Mouse (Mus musculus) midbrain, embryonic 10.5 days (tissue): Measurements from ENCODE around the gene Lrrfip2. TPM values are rescaled to one million over a fixed set of nuclear protein-coding genes. Genes with fewer than 3 reads are reported as not detected.

Experiments used
- DNase-seq: peaks from one replicate; pipeline ENCODE4 v3.0.0-alpha.2; 2017; ENCODE audit warnings: low spot score
- H3K27ac ChIP-seq: fragments of 300-500 bp; sonication (generic); replicated peaks from 2 replicates; pipeline ENCODE4 v1.5.1; 2016; ENCODE audit warnings: mild to moderate bottlenecking
- H3K27me3 ChIP-seq: fragments of 300-500 bp; sonication (generic); 2 replicates; pipeline ENCODE4 v1.6.1; 2016; ENCODE audit warnings: low read depth, mild to moderate bottlenecking; ENCODE audit not compliant: poor library complexity, severe bottlenecking
- H3K36me3 ChIP-seq: fragments of 300-500 bp; sonication (generic); 2 replicates; pipeline ENCODE4 v1.6.1; 2016; ENCODE audit warnings: mild to moderate bottlenecking, moderate library complexity
- H3K4me1 ChIP-seq: fragments of 300-500 bp; sonication (generic); 2 replicates; pipeline ENCODE4 v1.6.1; 2016
- H3K4me3 ChIP-seq: fragments of 300-500 bp; sonication (generic); 2 replicates; pipeline ENCODE4 v1.5.1; 2016; ENCODE audit warnings: mild to moderate bottlenecking, moderate library complexity
- H3K9me3 ChIP-seq: fragments of 300-500 bp; sonication (generic); replicated peaks from 2 replicates; pipeline ENCODE4 v1.6.1; 2016; ENCODE audit warnings: mild to moderate bottlenecking
- WGBS: fragments of 180-500 bp; shearing (Covaris S2); methylation state at CpG from one replicate; pipeline ENCODE4 v1.1.7; 2016; 5-methylcytosine and 5-hydroxymethylcytosine counted together
- polyA plus RNA-seq: library from polyadenylated mRNA; unstranded; fragments of >200 nt; fragmentation: Nextera tagmentation; extraction: Ambion mirVana; gene quantifications from 2 replicates; pipeline ENCODE4 v1.2.1, GENCODE M21; 2016

Lrrfip2 gene
- polyA plus RNA-seq, result 39.5 and 39.8 TPM in 2 replicates

GRCm38 (mm10) chr9:111117126-111117642 lies at the start of gene Lrrfip2:
Gene Lrrfip2 (plus strand): TSS chr9:111117592.
- 43% methylated on average over 14 of the region's 14 CpGs for WGBS

GRCm38 (mm10) chr9:111070546-111070961 lies 46.8 kb upstream of the Lrrfip2 start:
- DNase-seq, result peak; percentile 54
- H3K27ac ChIP-seq, result no peak overlapping the region
- H3K36me3 ChIP-seq, result no peaks in the 10 kb centered on the region
- 46% methylated on average over 4 of the region's 4 CpGs for WGBS
- peaks cover 5% of the 10 kb centered on the region for H3K4me1 ChIP-seq
- no peak overlapping the region for H3K4me3 ChIP-seq
- no peaks in the 10 kb centered on the region for H3K27me3 ChIP-seq
- peaks cover 9% of the 10 kb centered on the region for H3K9me3 ChIP-seq

More at GRCm38 (mm10) chr9:111117126-111117642, at the start of gene Lrrfip2:
- peak within 1 kb of the TSS; percentile 99 for H3K4me3 ChIP-seq
- H3K4me1 ChIP-seq, result peaks cover 25% of the 10 kb centered on the region
- DNase-seq, result no peak
- H3K9me3 ChIP-seq, result 0 out of 2 replicates have a peak, but pooled peaks cover 4% of the 10 kb centered on the region
- H3K27me3 ChIP-seq, result no peaks in the 10 kb centered on the region
- peaks cover 4% of the 10 kb centered on the region; the same call in 1 of the 2 replicates for H3K36me3 ChIP-seq
- peak within 1 kb of the TSS; percentile 94 for H3K27ac ChIP-seq

GRCm38 (mm10) chr9:111072175-111072574 lies 45.2 kb upstream of the Lrrfip2 start:
- H3K9me3 ChIP-seq, result peaks cover 9% of the 10 kb centered on the region
- H3K4me3 ChIP-seq, result no peak overlapping the region
- H3K4me1 ChIP-seq, result peaks cover 5% of the 10 kb centered on the region
- H3K36me3 ChIP-seq, result no peaks in the 10 kb centered on the region
- no peak for DNase-seq
- 71% methylated on average over 7 of the region's 7 CpGs for WGBS
- no peaks in the 10 kb centered on the region for H3K27me3 ChIP-seq
- H3K27ac ChIP-seq, result no peak overlapping the region

DNA sequence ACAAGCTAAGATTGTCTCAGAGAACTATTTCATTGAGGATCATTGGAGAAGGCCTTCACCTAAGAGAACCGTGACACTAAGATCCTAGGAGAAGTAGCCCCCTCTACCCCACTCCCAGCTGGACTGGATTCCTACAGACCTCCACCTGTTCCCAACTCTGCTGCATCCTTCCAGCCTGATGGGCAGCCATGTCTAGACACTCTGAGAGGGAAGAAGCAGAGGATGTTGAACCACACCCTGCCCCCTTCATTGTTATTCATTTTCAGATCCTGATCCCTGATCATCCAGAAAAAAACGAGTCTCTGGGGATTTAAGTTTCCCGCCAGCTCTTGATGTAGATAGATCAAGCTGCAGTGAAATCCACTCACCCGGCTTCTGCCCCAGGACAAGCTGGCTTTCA lies 44.4 kb upstream of the Lrrfip2 start:
- Histone ChIP-seq H3K9me3 (peaks cover 9% of the 10 kb centered on the region), H3K4me1 (peaks cover 5% of the 10 kb centered on the region), H3K4me3 (no peak overlapping the region), H3K27me3 (no peaks in the 10 kb centered on the region), H3K27ac (no peak overlapping the region), H3K36me3 (no peaks in the 10 kb centered on the region)
- no peak for DNase-seq
- WGBS, result 75% methylated on average over 4 of the region's 4 CpGs

DNA sequence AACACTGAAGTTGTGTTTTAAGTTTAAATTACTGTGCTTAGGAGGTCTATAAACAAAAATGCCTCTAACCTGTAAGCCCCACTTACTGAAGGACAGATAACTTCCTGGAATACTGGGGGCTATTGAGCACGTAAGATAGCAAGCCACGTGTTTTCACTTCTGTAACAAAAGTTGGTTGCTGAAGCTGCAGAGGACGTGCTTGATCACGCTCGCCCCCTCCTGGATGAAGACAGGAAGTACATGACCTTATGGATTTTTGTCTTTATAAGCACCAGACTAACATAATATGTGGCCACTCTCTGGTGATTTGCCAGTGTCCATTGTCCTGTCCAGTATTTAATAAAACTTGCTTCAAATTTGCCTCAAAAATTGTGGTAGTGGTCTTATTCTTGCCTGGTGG lies 39.6 kb upstream of the Lrrfip2 start:
- Histone ChIP-seq H3K27ac (no peak overlapping the region), H3K36me3 (no peaks in the 10 kb centered on the region), H3K27me3 (no peaks in the 10 kb centered on the region), H3K9me3 (peaks cover 9% of the 10 kb centered on the region), H3K4me1 (no peaks in the 10 kb centered on the region), H3K4me3 (no peak overlapping the region)
- WGBS, result 70% methylated on average over 5 of the region's 5 CpGs
- DNase-seq, result no peak

DNA sequence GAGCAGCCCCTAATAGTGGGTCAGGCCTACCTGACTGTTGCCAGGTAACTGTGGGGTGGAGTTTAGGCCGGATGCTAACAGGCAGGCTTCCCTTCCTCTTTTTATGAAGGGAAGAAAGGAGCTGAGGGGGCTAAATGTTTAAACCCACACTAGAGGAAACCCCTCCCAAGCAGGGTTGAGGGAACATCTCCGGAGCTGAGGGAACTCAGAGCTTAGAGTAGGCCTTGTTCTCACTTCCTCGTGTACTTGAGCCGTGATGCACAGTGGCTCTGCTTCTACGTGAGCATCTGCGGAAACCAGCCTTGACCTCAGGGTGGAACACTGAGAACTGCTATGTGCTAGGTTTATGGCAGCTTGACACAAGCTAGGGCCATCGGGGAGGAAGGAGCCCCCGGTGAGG lies 36.6 kb upstream of the Lrrfip2 start:
- no peak for DNase-seq
- 92% methylated on average over 8 of the region's 8 CpGs for WGBS
- no peaks in the 10 kb centered on the region; the same call in 1 of the 2 replicates for H3K27me3 ChIP-seq
- H3K9me3 ChIP-seq, result no peaks in the 10 kb centered on the region; the same call in 1 of the 2 replicates
- H3K36me3 ChIP-seq, result no peaks in the 10 kb centered on the region
- no peak overlapping the region for H3K27ac ChIP-seq
- H3K4me1 ChIP-seq, result no peaks in the 10 kb centered on the region
- H3K4me3 ChIP-seq, result no peak overlapping the region

DNA sequence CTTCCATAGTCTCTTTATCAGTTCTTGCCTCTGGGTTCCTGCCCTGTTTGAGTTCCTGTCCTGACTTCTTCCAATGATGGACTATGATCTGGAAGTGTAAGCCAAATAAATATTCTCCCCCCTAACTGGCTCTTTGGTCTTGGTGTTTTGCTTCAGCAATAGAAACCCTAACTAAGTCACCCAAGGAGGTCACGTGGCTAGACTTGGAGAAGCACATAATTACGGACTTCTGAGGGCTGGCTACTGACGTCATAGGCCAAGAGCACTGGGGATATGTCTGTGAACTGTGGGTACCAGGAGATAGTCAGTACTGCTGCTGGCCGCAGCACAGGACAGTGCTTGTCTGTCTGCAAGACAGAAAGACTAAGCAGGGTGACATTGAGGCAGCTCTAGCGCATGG lies 35.6 kb upstream of the Lrrfip2 start:
- WGBS, result 85% methylated on average over 5 of the region's 5 CpGs
- Histone ChIP-seq H3K27me3 (no peaks in the 10 kb centered on the region; the same call in 1 of the 2 replicates), H3K27ac (no peak overlapping the region), H3K4me1 (no peaks in the 10 kb centered on the region), H3K36me3 (no peaks in the 10 kb centered on the region), H3K4me3 (no peak overlapping the region), H3K9me3 (no peaks in the 10 kb centered on the region; the same call in 1 of the 2 replicates)
- DNase-seq, result no peak

- H3K27ac ChIP-seq, result no peak overlapping the region
- H3K4me1 ChIP-seq, result peaks cover 27% of the 10 kb centered on the region
- H3K27me3 ChIP-seq, result peaks cover 12% of the 10 kb centered on the region; the same call in 1 of the 2 replicates
- WGBS, result 66% methylated on average over 4 of the region's 4 CpGs
- H3K9me3 ChIP-seq, result no peaks in the 10 kb centered on the region
- H3K4me3 ChIP-seq, result no peak overlapping the region
- H3K36me3 ChIP-seq, result no peaks in the 10 kb centered on the region
- DNase-seq, result no peak
These were observed 32.1 kb upstream of the Lrrfip2 start for GRCm38 (mm10) chr9:111085329-111085728.

- Histone ChIP-seq H3K27me3 (peaks cover 12% of the 10 kb centered on the region; the same call in 1 of the 2 replicates), H3K9me3 (no peaks in the 10 kb centered on the region), H3K4me1 (peaks cover 27% of the 10 kb centered on the region), H3K4me3 (no peak overlapping the region), H3K27ac (no peak overlapping the region), H3K36me3 (no peaks in the 10 kb centered on the region)
- WGBS, result 76% methylated on average over 6 of the region's 6 CpGs
- no peak for DNase-seq
These were observed 31.3 kb upstream of the Lrrfip2 start for GRCm38 (mm10) chr9:111086137-111086536.

DNA sequence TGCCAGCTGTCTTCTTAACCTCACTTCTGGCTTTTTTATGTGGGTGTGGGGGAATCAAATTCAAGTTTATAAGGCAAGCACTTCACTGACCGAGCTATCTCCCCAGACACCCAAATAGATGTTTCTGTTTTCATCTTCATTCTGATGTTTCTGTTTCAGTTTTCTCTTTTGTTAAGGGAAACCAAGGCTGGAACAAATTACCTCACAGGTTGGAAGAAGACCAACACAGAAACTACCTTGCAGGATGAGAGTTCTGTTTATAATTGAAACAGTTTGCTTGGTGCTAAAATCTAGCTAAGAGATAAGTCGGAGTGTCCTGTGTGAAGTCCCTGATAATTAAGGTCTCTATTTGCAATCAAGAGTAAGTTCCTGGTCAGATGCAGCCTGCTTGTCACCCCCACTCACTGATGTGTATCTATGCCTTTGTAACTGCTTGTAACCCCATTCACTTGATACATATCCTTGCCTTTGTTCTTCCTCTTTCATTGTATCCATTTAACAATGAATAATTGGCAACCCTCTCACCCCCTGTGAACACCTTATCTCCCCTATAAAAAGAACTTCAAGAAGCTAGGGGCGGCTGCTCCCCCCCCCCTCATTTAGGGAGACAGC lies 30.3 kb upstream of the Lrrfip2 start:
- DNase-seq, result no peak
- WGBS, result 35% methylated on average over 3 of the region's 3 CpGs
- Histone ChIP-seq H3K4me3 (no peak overlapping the region), H3K4me1 (peaks cover 27% of the 10 kb centered on the region), H3K27me3 (peaks cover 12% of the 10 kb centered on the region; the same call in 1 of the 2 replicates), H3K27ac (no peak overlapping the region), H3K36me3 (no peaks in the 10 kb centered on the region), H3K9me3 (no peaks in the 10 kb centered on the region)

GRCm38 (mm10) chr9:111087960-111088359 lies 29.4 kb upstream of the Lrrfip2 start:
- WGBS, result 7% methylated on average over 5 of the region's 5 CpGs
- H3K36me3 ChIP-seq, result no peaks in the 10 kb centered on the region
- no peak for DNase-seq
- no peaks in the 10 kb centered on the region for H3K9me3 ChIP-seq
- no peak overlapping the region for H3K27ac ChIP-seq
- no peak overlapping the region for H3K4me3 ChIP-seq
- peaks cover 27% of the 10 kb centered on the region for H3K4me1 ChIP-seq
- peaks cover 12% of the 10 kb centered on the region; the same call in 1 of the 2 replicates for H3K27me3 ChIP-seq

- Histone ChIP-seq H3K4me1 (peaks cover 27% of the 10 kb centered on the region), H3K27me3 (peaks cover 12% of the 10 kb centered on the region; the same call in 1 of the 2 replicates), H3K4me3 (no peak overlapping the region), H3K27ac (no peak overlapping the region), H3K9me3 (no peaks in the 10 kb centered on the region), H3K36me3 (no peaks in the 10 kb centered on the region)
- 38% methylated on average over 7 of the region's 7 CpGs for WGBS
- no peak for DNase-seq
These were observed 28.5 kb upstream of the Lrrfip2 start for GRCm38 (mm10) chr9:111088886-111089285.

DNA sequence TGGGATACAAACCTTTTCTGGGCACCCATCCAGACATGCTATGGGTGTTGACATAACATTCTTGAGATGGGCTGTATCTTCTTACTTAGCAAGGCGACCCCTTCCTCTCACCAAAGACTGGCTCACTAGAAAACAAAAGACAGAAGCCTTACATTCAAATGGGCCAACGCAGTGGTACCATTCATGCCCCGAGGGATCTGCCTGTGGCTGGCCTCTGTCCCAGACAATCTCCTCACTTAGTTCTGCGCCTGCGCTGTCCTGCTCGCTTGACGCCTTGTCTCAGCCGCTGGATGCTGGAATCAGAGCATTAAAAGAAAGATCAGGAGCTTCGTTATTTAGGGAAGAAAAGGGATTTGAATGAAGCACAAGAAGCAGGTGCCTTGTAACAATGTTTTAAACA lies 24.7 kb upstream of the Lrrfip2 start:
- Histone ChIP-seq H3K9me3 (no peaks in the 10 kb centered on the region), H3K27ac (no peak overlapping the region), H3K4me1 (peaks cover 21% of the 10 kb centered on the region), H3K36me3 (no peaks in the 10 kb centered on the region), H3K4me3 (no peak overlapping the region), H3K27me3 (peaks cover 6% of the 10 kb centered on the region; the same call in 1 of the 2 replicates)
- DNase-seq, result no peak
- WGBS, result 72% methylated on average over 9 of the region's 9 CpGs
